ENCODE assay signal across 12 mouse cellular contexts in the genomic region with DNA sequence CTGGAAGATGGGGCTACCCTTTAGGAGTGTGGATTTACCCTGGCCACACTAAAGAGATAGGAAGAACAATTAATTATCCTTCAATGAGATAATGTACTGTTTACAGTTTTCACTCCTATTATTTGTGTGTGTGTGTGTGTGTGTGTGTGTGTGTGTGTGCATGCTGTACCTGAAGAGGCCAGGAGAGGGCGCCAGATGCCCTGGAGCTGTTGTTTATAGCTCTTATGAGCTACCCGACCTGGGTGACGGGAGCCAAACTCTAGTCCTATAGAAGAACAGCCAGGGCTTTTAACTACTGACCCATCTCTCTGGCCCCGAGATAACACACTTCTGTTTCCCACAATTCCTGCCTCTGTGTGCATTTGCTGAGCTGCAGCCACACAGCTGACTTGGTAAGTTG. TPM values are rescaled to one million over a fixed set of nuclear protein-coding genes. Genes with fewer than 3 reads are reported as not detected.
A peak's percentile ranks its signal among the peaks of the same experiment; 100 is the strongest.
DNase-seq lines count a peak whose midpoint lies in the region; ATAC-seq and TF ChIP-seq lines count a peak whose summit lies in the region.
"Had no signal": no experiment of that assay in that cellular context is flagged by ENCODE, and none has a peak within 500 bp of the region (broad histone marks: within the 10 kb centered on the region; RNA-seq: fewer than 3 reads in every experiment).

No protein-coding gene starts in this region.

- WGBS in heart, postnatal 0 days, result 80% methylated on average over 4 of the region's 4 CpGs
- 81% methylated on average over 4 of the region's 4 CpGs for WGBS in lung, postnatal 0 days
- WGBS in small intestine, adult 2 months, result 90% methylated on average over 4 of the region's 4 CpGs

- intact Hi-C loops in heart, postnatal 14 days (cut with DNase I), result no loop called here

- TF ChIP-seq EP300 in heart, postnatal 0 days (IDR thresholded peaks at IDR 0.05; ENCODE audit: low read depth), result no peak
- no peak for TF ChIP-seq EP300 in lung, postnatal 0 days (IDR thresholded peaks at IDR 0.05)

- ATAC-seq in heart, postnatal 0 days (ENCODE audit: insufficient read depth, low read depth), result no peak
- ATAC-seq in lung, postnatal 0 days, result no peak
- ATAC-seq: Patski had no signal

- H3K36me3 ChIP-seq in heart, postnatal 0 days (replicated peaks; ENCODE audit: control insufficient read depth, insufficient read depth, low read length), result no peaks in the 10 kb centered on the region
- no peaks in the 10 kb centered on the region for H3K36me3 ChIP-seq in lung, postnatal 0 days (ENCODE audit: insufficient read depth, low read length)
- H3K36me3 ChIP-seq in small intestine, adult 2 months (ENCODE audit: control insufficient read depth, insufficient read depth, low read length), result no peaks in the 10 kb centered on the region
- H3K36me3 ChIP-seq: limb, embryonic 10.5 days had no signal

- no peak for DNase-seq in heart, postnatal 0 days (ENCODE audit: low spot score)
- DNase-seq in heart, postnatal 14 days, result no peak
- DNase-seq in lung, postnatal 0 days (ENCODE audit: low spot score), result no peak
- DNase-seq in lung, postnatal 25 days (ENCODE audit: low spot score), result no peak
- DNase-seq in ES-CJ7 (ENCODE audit: low read depth, low spot score), result peak; percentile 60
- no peak for DNase-seq in ovary, adult 18-20 months (ENCODE audit: low spot score)
- DNase-seq: adrenal gland, adult 8-10 months; heart, postnatal 10 days had no signal

- no peak overlapping the region for H3K4me2 ChIP-seq in heart, postnatal 0 days (ENCODE audit: low read depth, low read length)
- no peak overlapping the region for H3K4me2 ChIP-seq in lung, postnatal 0 days (replicated peaks; ENCODE audit: low read depth, low read length)

- peak overlapping the region; percentile 49; the same call in 1 of the 2 replicates for H3K27ac ChIP-seq in heart, postnatal 0 days (ENCODE audit: low read depth)
- H3K27ac ChIP-seq in lung, postnatal 0 days (ENCODE audit: low read length), result no peak overlapping the region
- H3K27ac ChIP-seq in small intestine, adult 2 months (ENCODE audit: insufficient read depth, low read depth, low read length), result no peak overlapping the region
- H3K27ac ChIP-seq: limb, embryonic 10.5 days had no signal

- no peaks in the 10 kb centered on the region for H3K27me3 ChIP-seq in heart, postnatal 0 days (ENCODE audit: control insufficient read depth, insufficient read depth, low read length)
- no peaks in the 10 kb centered on the region for H3K27me3 ChIP-seq in lung, postnatal 0 days (replicated peaks; ENCODE audit: insufficient read depth, low read length)
- no peaks in the 10 kb centered on the region for H3K27me3 ChIP-seq in small intestine, adult 2 months (ENCODE audit: control insufficient read depth, insufficient read depth, low read length)
- H3K27me3 ChIP-seq: Patski had no signal

- H3K9me3 ChIP-seq in heart, postnatal 0 days (replicated peaks; ENCODE audit: control insufficient read depth, low read length), result no peaks in the 10 kb centered on the region
- no peaks in the 10 kb centered on the region for H3K9me3 ChIP-seq in lung, postnatal 0 days (ENCODE audit: low read length)
- H3K9me3 ChIP-seq: limb, embryonic 10.5 days had no signal

- H3K4me3 ChIP-seq in heart, postnatal 0 days (ENCODE audit: low read depth, low read length), result no peak overlapping the region
- no peak overlapping the region for H3K4me3 ChIP-seq in lung, postnatal 0 days (ENCODE audit: low read depth, low read length)
- H3K4me3 ChIP-seq in small intestine, adult 2 months (ENCODE audit: low read depth, low read length), result no peak overlapping the region
- H3K4me3 ChIP-seq: limb, embryonic 10.5 days; megakaryocyte, embryonic 14.5 days had no signal

- H3K9ac ChIP-seq in heart, postnatal 0 days (replicated peaks; ENCODE audit: low read depth, low read length), result no peak overlapping the region
- no peak overlapping the region for H3K9ac ChIP-seq in lung, postnatal 0 days (replicated peaks; ENCODE audit: low read depth)

- H3K4me1 ChIP-seq in heart, postnatal 0 days (ENCODE audit: control insufficient read depth, insufficient read depth), result no peaks in the 10 kb centered on the region
- peaks cover 3% of the 10 kb centered on the region; the same call in 1 of the 2 replicates for H3K4me1 ChIP-seq in lung, postnatal 0 days (ENCODE audit: insufficient read depth, low read depth, low read length)
- H3K4me1 ChIP-seq in small intestine, adult 2 months (ENCODE audit: control insufficient read depth, insufficient read depth, insufficient read length, low read length), result peaks cover 6% of the 10 kb centered on the region

- no peak for TF ChIP-seq CTCF in heart, postnatal 0 days (IDR thresholded peaks at IDR 0.05; ENCODE audit: low read depth)
- TF ChIP-seq CTCF in lung, postnatal 0 days (IDR thresholded peaks at IDR 0.05), result peak; percentile 28
- peak; percentile 9; the same call in 1 of the 2 replicates for TF ChIP-seq CTCF in small intestine, adult 2 months (IDR thresholded peaks at IDR 0.05; ENCODE audit: extremely low read depth, insufficient read length, insufficient replicate concordance, low read depth, low read length)

- no peak for TF ChIP-seq POLR2A in small intestine, adult 2 months (IDR thresholded peaks at IDR 0.05; ENCODE audit: low read depth, low read length)

RNA-seq across cellular contexts. Expression of a gene that starts 25.4 kb away (rescaled TPM):
- total RNA-seq in heart, postnatal 0 days (2014; rRNA removed; ENCODE audit: low replicate concordance), result 478 and 528 TPM in 2 replicates
- polyA plus RNA-seq in heart, postnatal 0 days (2015; fragmentation: Nextera tagmentation; extraction: Ambion mirVana), result 627 and 646 TPM in 2 replicates
- 100 to 1,000 TPM; 926 to 937 TPM for total RNA-seq in heart, postnatal 14 days (2021)
- polyA plus RNA-seq in lung, postnatal 0 days (2015; fragmentation: Nextera tagmentation; extraction: Ambion mirVana), result 127 and 140 TPM in 2 replicates
- 23.1 and 47.0 TPM in 2 replicates for polyA plus RNA-seq in small intestine, adult 2 months (2012; rRNA removed)

RNA-seq across cellular contexts. Expression of a gene that starts 52.4 kb away (rescaled TPM):
- 0.15 and 5.2 TPM in 2 replicates for total RNA-seq in heart, postnatal 0 days (2014; rRNA removed; ENCODE audit: low replicate concordance)
- polyA plus RNA-seq in heart, postnatal 0 days (2015; fragmentation: Nextera tagmentation; extraction: Ambion mirVana), result 0.88 and 1.1 TPM in 2 replicates
- total RNA-seq in heart, postnatal 14 days (2021), result 10 to 100 TPM in 1 of 2 experiments, 1 to 10 TPM in 1; 3.2 to 45.5 TPM
- 14.7 and 14.8 TPM in 2 replicates for polyA plus RNA-seq in lung, postnatal 0 days (2015; fragmentation: Nextera tagmentation; extraction: Ambion mirVana)
- polyA plus RNA-seq in small intestine, adult 2 months (2012; rRNA removed), result 4.4 and 10.7 TPM in 2 replicates
